Mouse (Mus musculus) midbrain, embryonic 16.5 days (tissue): ENCODE measurements at regions not wholly inside any gene's neighbourhood (a gene's known extent, or its start where the extent isn't known, plus 50 kb on each side); places are given as distances from the start of the nearest gene placed in this dataset.

Experiments used
- ATAC-seq: fragments of 200-750 bp; cut with Nextera tagmentation; 2 replicates; pipeline ENCODE4 v1.8.0; 2017; ENCODE audit warnings: moderate TSS enrichment
- H3K27ac ChIP-seq: fragments of 300-500 bp; sonication (generic); 2 replicates; pipeline ENCODE4 v1.5.1; 2014; ENCODE audit warnings: mild to moderate bottlenecking, low read length, mixed read lengths
- H3K27me3 ChIP-seq: fragments of 300-500 bp; sonication (generic); 2 replicates; pipeline ENCODE4 v1.6.1; 2014; ENCODE audit warnings: low read depth, low read length, mixed read lengths; ENCODE audit not compliant: control insufficient read depth, insufficient read depth
- H3K36me3 ChIP-seq: fragments of 300-500 bp; sonication (generic); 2 replicates; pipeline ENCODE4 v1.6.1; 2014; ENCODE audit warnings: mild to moderate bottlenecking, low read length, moderate library complexity, mixed read lengths; ENCODE audit not compliant: control insufficient read depth, insufficient read depth
- H3K4me1 ChIP-seq: fragments of 300-500 bp; sonication (generic); 2 replicates; pipeline ENCODE4 v1.6.1; 2014; ENCODE audit warnings: mild to moderate bottlenecking, low read length, mixed read lengths; ENCODE audit not compliant: control insufficient read depth, insufficient read depth
- H3K4me2 ChIP-seq: fragments of 300-500 bp; sonication (generic); 2 replicates; pipeline ENCODE4 v1.6.1; 2014; ENCODE audit warnings: mild to moderate bottlenecking, low read length, mixed read lengths
- H3K4me3 ChIP-seq: fragments of 300-500 bp; sonication (generic); 2 replicates; pipeline ENCODE4 v1.5.1; 2014; ENCODE audit warnings: low read depth, mild to moderate bottlenecking, low read length, moderate library complexity, mixed read lengths
- H3K9ac ChIP-seq: fragments of 300-500 bp; sonication (generic); 2 replicates; pipeline ENCODE4 v1.6.1; 2014; ENCODE audit warnings: low read depth, low read length, mixed read lengths
- H3K9me3 ChIP-seq: fragments of 300-500 bp; sonication (generic); replicated peaks from 2 replicates; pipeline ENCODE4 v1.6.1; 2014; ENCODE audit warnings: mild to moderate bottlenecking, low read length, mixed read lengths; ENCODE audit not compliant: control insufficient read depth, poor library complexity, severe bottlenecking
- WGBS: fragments of 180-500 bp; shearing (Covaris S2); extraction: QIAGEN DNeasy Blood & Tissue Kit; methylation state at CpG from one replicate; pipeline ENCODE4 v1.1.7; 2014; 5-methylcytosine and 5-hydroxymethylcytosine counted together

DNA sequence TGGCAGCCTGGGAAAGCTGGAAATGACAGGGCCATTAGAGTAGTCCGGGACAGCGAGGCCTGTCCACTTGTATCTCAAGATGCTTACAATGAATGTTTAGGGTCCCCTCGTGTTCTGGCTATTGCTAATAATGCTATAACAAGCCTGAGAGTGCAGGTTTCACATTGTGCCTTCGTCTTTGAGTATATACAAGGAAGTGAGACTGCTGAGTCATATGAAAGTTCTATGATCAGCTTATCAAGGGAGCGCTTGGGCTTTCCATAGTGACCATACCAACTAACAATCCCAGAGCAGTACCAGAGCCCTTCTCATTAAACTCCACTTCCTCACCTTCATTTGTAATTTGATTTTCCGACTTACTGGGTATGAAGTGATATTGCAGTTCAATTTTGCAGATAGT is 86.2 kb upstream of the Kitl start:
- ATAC-seq: no peak
- Histone ChIP-seq H3K4me3 (no peak overlapping the region), H3K9me3 (no peaks in the 10 kb centered on the region), H3K36me3 (no peaks in the 10 kb centered on the region), H3K27me3 (no peaks in the 10 kb centered on the region), H3K4me2 (no peak overlapping the region), H3K27ac (no peak overlapping the region), H3K4me1 (no peaks in the 10 kb centered on the region), H3K9ac (no peak overlapping the region)
- WGBS: 87% methylated on average over 6 of the region's 6 CpGs

DNA sequence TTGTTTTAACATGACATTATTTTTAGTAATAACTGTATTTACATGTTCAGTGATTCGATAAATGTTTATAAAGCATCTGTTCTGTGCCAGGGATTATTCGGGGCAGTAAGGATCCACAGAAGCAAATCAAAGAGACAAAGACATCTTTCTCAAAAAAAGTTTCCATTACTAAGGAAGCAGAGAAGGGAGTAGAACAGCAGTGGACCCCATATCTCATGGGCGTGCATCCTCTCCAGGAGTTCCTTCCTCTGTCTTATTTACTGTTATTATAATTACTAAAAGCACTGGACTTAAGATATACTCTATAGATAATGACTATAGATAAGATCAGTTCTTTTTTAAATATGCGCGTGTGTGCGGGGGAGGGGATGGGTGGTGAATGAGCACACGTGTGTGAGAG is 87.5 kb upstream of the Kitl start:
- ATAC-seq: no peak
- Histone ChIP-seq H3K4me3 (no peak overlapping the region), H3K4me1 (no peaks in the 10 kb centered on the region), H3K9ac (no peak overlapping the region), H3K27me3 (no peaks in the 10 kb centered on the region), H3K9me3 (no peaks in the 10 kb centered on the region), H3K36me3 (no peaks in the 10 kb centered on the region), H3K27ac (no peak overlapping the region), H3K4me2 (no peak overlapping the region)
- WGBS: 90% methylated on average over 7 of the region's 7 CpGs

DNA sequence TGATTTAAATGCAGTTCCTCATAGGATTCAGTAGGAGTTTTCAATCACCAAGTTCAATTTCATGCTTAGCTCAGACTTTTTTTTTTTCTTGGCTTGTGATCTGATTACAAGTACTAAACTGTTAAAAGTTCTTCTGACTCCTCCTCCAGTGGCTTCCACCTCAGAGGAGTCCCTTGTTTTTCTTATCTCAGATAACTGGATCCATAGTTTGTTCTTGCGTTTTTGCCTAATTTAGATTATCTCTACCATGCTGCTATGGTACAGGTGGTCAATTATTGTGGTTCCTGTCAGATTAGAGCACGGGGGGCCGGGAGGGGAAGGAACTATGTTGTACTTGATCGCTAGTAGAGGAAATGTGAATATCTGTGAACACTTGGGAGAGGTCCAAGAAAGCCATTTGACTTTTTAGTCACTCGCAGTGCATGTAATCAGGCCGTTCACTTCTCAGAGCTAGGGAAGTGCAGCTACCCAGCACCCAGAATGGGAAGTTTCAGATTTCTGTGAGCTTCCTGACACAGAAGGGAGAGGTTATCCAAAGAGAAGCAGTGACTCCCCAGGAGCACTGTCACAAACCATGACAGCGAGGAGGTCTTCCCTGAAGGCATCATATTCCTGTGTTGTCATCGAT is 89.0 kb upstream of the Kitl start:
- Histone ChIP-seq H3K27me3 (no peaks in the 10 kb centered on the region), H3K4me3 (no peak overlapping the region), H3K4me2 (no peak overlapping the region), H3K27ac (no peak overlapping the region), H3K4me1 (no peaks in the 10 kb centered on the region), H3K9me3 (no peaks in the 10 kb centered on the region), H3K9ac (no peak overlapping the region), H3K36me3 (no peaks in the 10 kb centered on the region)
- 86% methylated on average over 8 of the region's 8 CpGs for WGBS
- no peak for ATAC-seq

DNA sequence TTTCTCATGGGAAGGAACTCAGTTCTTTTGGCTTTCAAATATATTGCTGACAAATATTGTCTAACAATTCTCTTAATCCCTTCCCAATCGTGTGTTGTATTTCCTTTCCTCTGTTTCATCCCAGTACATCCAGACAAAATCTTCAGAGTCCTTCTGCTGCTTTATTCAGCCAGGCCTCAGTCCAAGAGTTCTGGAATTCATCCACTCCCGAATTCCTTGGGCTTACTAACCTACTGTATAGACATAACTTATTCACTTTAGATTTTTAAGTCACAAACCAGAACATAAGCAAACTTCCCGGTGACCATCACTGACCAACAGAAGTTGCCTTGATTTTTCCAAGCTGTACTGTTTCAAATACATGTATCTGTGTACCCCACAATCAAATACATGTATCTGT is 90.9 kb upstream of the Kitl start:
- Histone ChIP-seq H3K27ac (no peak overlapping the region), H3K4me2 (no peak overlapping the region), H3K27me3 (no peaks in the 10 kb centered on the region), H3K4me3 (no peak overlapping the region), H3K4me1 (no peaks in the 10 kb centered on the region), H3K36me3 (no peaks in the 10 kb centered on the region), H3K9ac (no peak overlapping the region), H3K9me3 (no peaks in the 10 kb centered on the region)
- 77% methylated on average over 3 of the region's 3 CpGs for WGBS
- ATAC-seq: no peak

DNA sequence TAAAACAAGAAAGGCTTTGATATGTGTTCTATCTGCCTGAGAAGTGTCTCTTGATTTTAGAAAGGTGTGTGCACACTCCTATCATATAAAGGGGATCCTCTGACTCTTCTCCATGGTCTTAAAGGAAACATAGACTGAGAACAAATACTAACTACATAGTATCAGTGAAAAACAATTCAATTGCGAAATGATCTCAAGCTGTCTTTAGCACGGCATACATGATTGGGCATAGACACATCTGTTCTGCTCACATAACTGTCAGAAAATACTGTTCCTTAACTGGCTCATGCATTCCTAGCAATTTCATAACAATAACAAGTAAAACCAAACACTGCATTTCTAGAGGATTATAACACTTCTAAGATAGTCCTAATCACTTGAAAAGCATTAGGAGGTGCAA is 95.5 kb upstream of the Kitl start:
- H3K27ac ChIP-seq: no peak overlapping the region
- H3K9me3 ChIP-seq: no peaks in the 10 kb centered on the region
- H3K9ac ChIP-seq: no peak overlapping the region
- WGBS: 86% methylated on average over 2 of the region's 2 CpGs
- ATAC-seq: no peak
- H3K4me2 ChIP-seq: no peak overlapping the region
- H3K4me3 ChIP-seq: no peak overlapping the region
- H3K36me3 ChIP-seq: no peaks in the 10 kb centered on the region
- no peaks in the 10 kb centered on the region for H3K4me1 ChIP-seq
- no peaks in the 10 kb centered on the region for H3K27me3 ChIP-seq

DNA sequence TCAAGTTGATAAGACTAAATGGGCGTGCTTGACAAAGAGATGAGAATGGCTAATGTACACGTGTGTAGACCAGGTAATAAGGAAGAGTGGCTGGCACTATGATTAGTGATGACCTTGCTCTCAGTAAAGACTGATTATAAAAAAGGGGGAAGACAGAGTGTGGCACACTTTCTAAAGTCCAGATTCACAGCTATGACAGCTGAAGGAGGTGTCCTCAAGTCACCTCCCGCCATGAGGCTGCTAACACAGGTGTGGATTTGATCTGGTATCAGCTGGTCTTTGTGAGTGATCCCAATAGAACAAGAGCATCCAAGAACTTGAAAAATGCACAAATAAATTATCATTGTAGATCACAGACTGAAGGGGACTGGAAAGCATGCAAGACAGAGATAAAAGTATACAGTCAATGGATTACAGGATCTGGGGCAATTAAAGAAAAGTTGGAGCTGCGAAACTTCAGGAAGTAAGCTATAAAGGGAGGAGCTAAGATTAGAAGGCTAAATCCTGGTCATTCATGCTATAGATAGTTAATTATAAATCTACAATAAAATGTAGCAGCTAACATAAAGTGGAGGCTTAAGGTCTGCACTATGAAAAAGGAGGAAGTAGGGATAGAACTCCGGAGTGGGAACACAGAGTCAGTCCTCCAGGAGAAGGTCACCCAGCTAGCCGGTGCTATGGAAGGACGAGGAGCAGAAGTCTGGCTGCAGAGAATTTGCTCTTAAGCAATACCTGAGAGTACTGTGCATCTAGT is 96.7 kb upstream of the Kitl start:
- H3K27me3 ChIP-seq: no peaks in the 10 kb centered on the region
- 93% methylated on average over 7 of the region's 7 CpGs for WGBS
- no peak overlapping the region for H3K4me3 ChIP-seq
- no peak for ATAC-seq
- H3K4me1 ChIP-seq: no peaks in the 10 kb centered on the region
- no peak overlapping the region for H3K4me2 ChIP-seq
- no peak overlapping the region for H3K9ac ChIP-seq
- no peak overlapping the region for H3K27ac ChIP-seq
- no peaks in the 10 kb centered on the region for H3K9me3 ChIP-seq
- no peaks in the 10 kb centered on the region for H3K36me3 ChIP-seq

DNA sequence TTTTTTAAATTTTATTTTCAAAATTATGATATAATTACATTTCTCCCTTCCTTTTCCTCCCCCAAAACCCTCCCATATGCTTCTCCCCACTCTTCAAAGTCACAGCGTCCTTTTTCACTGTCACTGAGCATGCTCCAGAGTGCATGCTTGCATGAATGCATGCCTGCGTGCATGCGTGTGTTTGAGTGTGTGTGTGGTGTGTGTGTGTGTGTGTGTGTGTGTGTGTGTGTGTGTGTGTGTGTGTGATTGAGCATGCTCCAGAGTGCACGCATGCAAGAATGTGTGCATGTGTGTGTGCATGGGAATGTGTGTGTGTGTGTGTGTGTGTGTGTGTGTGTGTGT is 101.6 kb upstream of the Kitl start:
- WGBS: 90% methylated on average over 4 of the region's 4 CpGs
- H3K27me3 ChIP-seq: no peaks in the 10 kb centered on the region
- H3K4me2 ChIP-seq: no peak overlapping the region
- no peak for ATAC-seq
- no peak overlapping the region for H3K27ac ChIP-seq
- H3K4me1 ChIP-seq: no peaks in the 10 kb centered on the region
- no peaks in the 10 kb centered on the region for H3K36me3 ChIP-seq
- no peak overlapping the region for H3K9ac ChIP-seq
- no peaks in the 10 kb centered on the region for H3K9me3 ChIP-seq
- no peak overlapping the region for H3K4me3 ChIP-seq

DNA sequence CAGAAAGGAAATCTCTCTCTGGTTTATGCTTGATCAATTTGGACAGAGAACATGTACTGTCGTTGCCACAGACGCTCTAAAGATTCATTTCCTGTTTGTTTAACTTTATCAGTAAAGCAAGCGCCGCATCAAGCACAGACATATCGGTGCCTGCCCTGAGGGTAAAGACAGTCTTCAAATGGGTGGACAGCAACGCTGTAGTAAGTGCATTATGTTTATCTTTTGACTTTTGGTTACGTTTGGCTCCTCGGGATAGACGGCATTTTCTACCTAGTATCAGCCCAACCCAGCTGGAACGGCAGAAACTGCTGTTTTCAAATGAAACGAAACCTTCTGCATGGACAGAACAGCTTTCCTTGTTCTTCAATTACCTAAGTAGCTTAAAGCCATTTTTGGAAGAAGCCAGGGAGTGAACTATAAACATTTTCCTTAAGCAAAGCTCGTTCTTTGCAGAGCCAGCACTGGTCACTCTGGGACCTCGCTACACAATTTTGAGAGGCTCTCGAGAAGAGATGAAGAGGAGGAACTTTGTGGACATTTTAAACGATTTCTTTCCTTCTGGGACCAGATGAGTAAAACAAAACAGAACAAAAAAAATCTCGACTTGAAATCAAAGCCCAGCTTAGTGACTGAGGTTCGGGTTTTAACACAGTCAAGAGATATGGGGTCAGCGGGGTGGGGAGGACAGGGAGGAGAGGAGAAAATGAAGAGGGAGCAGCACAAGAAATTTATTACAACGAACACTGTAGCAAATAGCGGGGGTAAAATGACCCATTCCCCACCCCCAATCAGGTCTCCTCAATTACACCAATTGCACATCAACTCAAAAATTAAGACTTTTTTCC is 102.2 kb upstream of the Kitl start:
- Histone ChIP-seq H3K36me3 (no peaks in the 10 kb centered on the region), H3K9ac (no peak overlapping the region), H3K4me1 (no peaks in the 10 kb centered on the region), H3K4me3 (no peak overlapping the region), H3K9me3 (no peaks in the 10 kb centered on the region), H3K27ac (no peak overlapping the region), H3K4me2 (0 out of 2 replicates have a peak overlapping the region, but pooled peaks have one; percentile 19), H3K27me3 (no peaks in the 10 kb centered on the region)
- 70% methylated on average over 20 of the region's 20 CpGs for WGBS
- no peak for ATAC-seq
